Mouse (Mus musculus) embryonic facial prominence, embryonic 13.5 days (tissue): ENCODE results near the gene Llcfc1. TPM values are rescaled to one million over a fixed set of nuclear protein-coding genes. Genes with fewer than 3 reads are reported as not detected.

Experiments
- ATAC-seq: fragments of 200-750 bp; cut with Nextera tagmentation; 2 replicates; pipeline ENCODE4 v1.8.0; 2017; ENCODE audit warnings: low read depth; ENCODE audit not compliant: insufficient number of reproducible peaks, insufficient read depth, low FRiP score, low TSS enrichment
- H3K27ac ChIP-seq: fragments of 300-500 bp; sonication (generic); 2 replicates; pipeline ENCODE4 v1.5.1; 2015; ENCODE audit warnings: moderate library complexity, mild to moderate bottlenecking, inconsistent platforms
- H3K27me3 ChIP-seq: fragments of 300-500 bp; sonication (generic); 2 replicates; pipeline ENCODE4 v1.6.1; 2015; ENCODE audit warnings: mild to moderate bottlenecking, inconsistent platforms
- H3K36me3 ChIP-seq: fragments of 300-500 bp; sonication (generic); 2 replicates; pipeline ENCODE4 v1.6.1; 2015; ENCODE audit warnings: mild to moderate bottlenecking, inconsistent platforms
- H3K4me1 ChIP-seq: fragments of 300-500 bp; sonication (generic); 2 replicates; pipeline ENCODE4 v1.6.1; 2015; ENCODE audit warnings: inconsistent platforms
- H3K4me2 ChIP-seq: fragments of 300-500 bp; sonication (generic); 2 replicates; pipeline ENCODE4 v1.6.1; 2015; ENCODE audit warnings: moderate library complexity, mild to moderate bottlenecking, inconsistent platforms
- H3K4me3 ChIP-seq: fragments of 300-500 bp; sonication (generic); 2 replicates; pipeline ENCODE4 v1.5.1; 2015; ENCODE audit warnings: mild to moderate bottlenecking, inconsistent platforms
- H3K9ac ChIP-seq: fragments of 300-500 bp; sonication (generic); 2 replicates; pipeline ENCODE4 v1.6.1; 2015; ENCODE audit warnings: mild to moderate bottlenecking, inconsistent platforms
- H3K9me3 ChIP-seq: fragments of 300-500 bp; sonication (generic); 2 replicates; pipeline ENCODE4 v1.6.1; 2016; ENCODE audit warnings: inconsistent platforms
- WGBS: fragments of 180-500 bp; shearing (Covaris S2); methylation state at CpG from one replicate; pipeline ENCODE4 v1.1.7; 2015; ENCODE audit warnings: mixed read lengths; 5-methylcytosine and 5-hydroxymethylcytosine counted together
- polyA plus RNA-seq: library from polyadenylated mRNA; unstranded; fragments of >200 nt; fragmentation: Nextera tagmentation; extraction: Ambion mirVana; gene quantifications from 2 replicates; pipeline ENCODE4 v1.2.1, GENCODE M21; 2015

Gene Llcfc1
- polyA plus RNA-seq, 1 experiment from 2014 or later: not detected

DNA sequence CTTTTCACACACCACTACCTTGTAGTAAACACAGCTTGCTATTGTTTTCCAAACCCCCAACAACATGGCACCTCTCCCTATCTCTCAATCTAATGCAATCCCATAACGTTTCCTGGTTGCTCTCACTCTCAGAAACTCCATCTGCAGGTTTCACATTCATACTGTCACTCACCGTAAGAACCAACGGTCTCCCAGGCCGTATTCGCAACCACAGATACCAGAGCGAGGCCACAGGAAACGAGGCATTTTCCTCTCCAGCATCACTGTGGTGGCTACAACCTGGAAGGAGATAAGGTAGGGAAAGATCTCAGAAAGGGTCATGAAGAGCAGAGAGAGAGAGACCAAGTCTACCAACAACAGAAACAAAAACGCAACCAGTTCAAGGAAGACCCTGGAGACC is 29.6 kb upstream of the Llcfc1 start:
- Histone ChIP-seq H3K4me2 (no peak overlapping the region), H3K9me3 (no peaks in the 10 kb centered on the region), H3K4me3 (no peak overlapping the region), H3K36me3 (no peaks in the 10 kb centered on the region), H3K27ac (no peak overlapping the region), H3K9ac (no peak overlapping the region), H3K4me1 (no peaks in the 10 kb centered on the region), H3K27me3 (no peaks in the 10 kb centered on the region)
- WGBS: 83% methylated on average over 8 of the region's 8 CpGs
- ATAC-seq: no peak

DNA sequence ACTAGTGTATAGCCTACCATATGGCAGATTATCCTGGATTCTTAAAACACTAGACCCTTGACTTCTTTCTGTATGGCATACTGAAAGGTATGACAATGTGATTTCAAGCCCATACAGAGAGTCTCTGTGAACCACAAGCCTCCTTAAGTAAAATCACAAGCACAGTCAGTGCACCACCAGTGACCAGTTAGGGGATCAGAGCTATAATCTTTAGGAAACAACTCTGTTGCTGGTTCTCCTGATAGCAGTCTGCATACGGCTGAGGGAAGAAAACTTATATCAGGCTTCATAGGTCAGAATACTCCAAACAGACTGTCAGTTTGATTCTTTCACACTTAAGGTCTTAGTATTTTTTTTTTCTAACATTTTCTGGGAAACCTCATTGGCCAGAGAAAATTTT is 25.7 kb upstream of the Llcfc1 start:
- 80% methylated on average over 1 of the region's 1 CpGs for WGBS
- Histone ChIP-seq H3K4me3 (no peak overlapping the region), H3K27me3 (no peaks in the 10 kb centered on the region), H3K36me3 (no peaks in the 10 kb centered on the region), H3K9me3 (no peaks in the 10 kb centered on the region), H3K4me1 (no peaks in the 10 kb centered on the region), H3K27ac (no peak overlapping the region), H3K9ac (no peak overlapping the region), H3K4me2 (no peak overlapping the region)
- no peak for ATAC-seq

DNA sequence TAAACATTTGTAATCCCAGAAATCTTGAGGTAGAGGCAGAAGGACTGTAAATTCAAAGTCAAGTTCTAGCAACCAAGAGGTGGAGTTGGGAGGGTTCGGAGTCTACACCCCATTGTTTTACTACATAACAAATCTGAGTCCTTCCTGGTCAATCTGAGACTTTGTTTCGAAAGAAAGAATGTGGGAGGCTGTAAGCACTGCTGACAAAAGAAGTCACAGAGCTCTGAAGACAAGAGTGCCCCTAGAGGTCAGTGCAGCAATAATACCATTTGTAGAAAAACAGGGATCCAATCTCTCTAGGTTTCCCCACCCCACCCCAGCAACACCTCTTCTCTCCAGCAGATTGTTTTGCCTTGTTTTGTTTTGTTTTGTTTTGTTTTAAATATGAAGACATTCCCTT is 21.9 kb upstream of the Llcfc1 start:
- Histone ChIP-seq H3K4me3 (no peak overlapping the region), H3K36me3 (no peaks in the 10 kb centered on the region), H3K4me1 (no peaks in the 10 kb centered on the region), H3K9me3 (no peaks in the 10 kb centered on the region), H3K9ac (no peak overlapping the region), H3K27me3 (no peaks in the 10 kb centered on the region), H3K27ac (no peak overlapping the region), H3K4me2 (no peak overlapping the region)
- WGBS: 35% methylated on average over 2 of the region's 2 CpGs
- no peak for ATAC-seq

DNA sequence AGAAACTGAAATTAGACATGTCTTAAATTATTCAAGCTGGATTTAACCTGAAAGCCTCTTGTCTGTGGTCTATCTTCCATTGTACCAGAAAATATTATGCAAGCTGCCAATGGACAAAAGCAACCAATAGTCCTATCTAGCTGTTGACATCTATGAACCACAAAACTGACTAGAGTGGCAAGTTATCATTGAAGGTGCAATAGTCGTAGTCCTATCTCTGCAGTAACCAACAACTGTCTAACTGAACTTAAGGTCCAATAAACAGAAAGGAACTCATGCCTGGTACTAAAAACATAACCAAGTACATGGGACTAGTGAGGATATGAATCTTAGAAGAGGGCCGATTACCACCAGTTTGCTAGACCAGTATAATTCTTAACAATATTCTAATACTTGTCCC is 7.7 kb upstream of the Llcfc1 start:
- no peak overlapping the region for H3K4me3 ChIP-seq
- no peaks in the 10 kb centered on the region for H3K9me3 ChIP-seq
- no peak for ATAC-seq
- H3K4me1 ChIP-seq: no peaks in the 10 kb centered on the region
- no peak overlapping the region for H3K27ac ChIP-seq
- no peak overlapping the region for H3K9ac ChIP-seq
- H3K27me3 ChIP-seq: no peaks in the 10 kb centered on the region
- H3K4me2 ChIP-seq: no peak overlapping the region
- WGBS: 92% methylated on average over 2 of the region's 2 CpGs
- no peaks in the 10 kb centered on the region for H3K36me3 ChIP-seq

DNA sequence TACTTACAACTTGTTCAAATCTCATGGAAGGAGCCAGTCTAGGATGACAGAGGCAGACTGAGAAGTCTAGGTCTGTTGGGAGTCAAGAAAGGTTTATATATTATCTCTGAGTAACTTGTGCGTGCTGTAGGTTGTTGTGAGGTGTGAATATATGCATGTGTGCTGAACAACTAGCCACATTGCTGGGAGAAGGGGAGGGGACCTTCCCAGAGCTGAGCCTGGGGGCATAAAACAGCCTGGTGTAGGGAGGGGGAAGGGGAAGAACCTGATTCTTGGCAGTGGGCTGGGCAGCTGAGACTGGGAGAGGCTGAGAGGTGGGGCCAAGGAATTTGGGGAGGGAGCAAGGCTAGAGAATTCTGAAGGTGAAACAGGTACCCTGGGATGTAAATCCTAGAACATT is 3.6 kb upstream of the Llcfc1 start, which contains the start of gene Trpv5:
Gene Trpv5, minus strand, starts transcription at position 101 of the 400 bp plus-strand sequence.
- H3K4me1 ChIP-seq: no peaks in the 10 kb centered on the region
- no peaks in the 10 kb centered on the region for H3K9me3 ChIP-seq
- no peak for ATAC-seq
- H3K27ac ChIP-seq: no peak within 1 kb of the TSS
- H3K36me3 ChIP-seq: no peaks in the 10 kb centered on the region
- 61% methylated on average over 1 of the region's 1 CpGs for WGBS
- H3K4me3 ChIP-seq: no peak within 1 kb of the TSS
- H3K27me3 ChIP-seq: no peaks in the 10 kb centered on the region
- H3K4me2 ChIP-seq: no peak within 1 kb of the TSS
- H3K9ac ChIP-seq: no peak within 1 kb of the TSS

DNA sequence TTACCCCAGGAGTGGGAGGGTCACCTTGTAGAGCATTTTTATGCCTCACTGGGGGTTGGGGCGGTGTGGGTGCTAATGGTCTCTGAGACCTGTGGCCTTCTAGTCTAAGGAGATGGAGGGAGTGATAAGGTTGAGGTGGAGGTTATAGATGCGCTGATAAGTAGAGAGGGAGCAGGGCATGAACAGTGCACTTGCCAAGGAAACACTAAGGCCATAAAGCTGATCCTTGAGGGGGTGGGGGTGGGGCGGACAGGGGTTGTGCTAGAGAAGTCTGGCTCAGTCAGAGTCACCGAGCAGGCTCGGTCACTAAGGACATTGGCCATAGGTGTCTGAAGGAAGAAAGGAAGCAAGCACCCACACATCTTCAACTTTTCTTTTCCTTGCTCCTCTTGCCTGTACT is 2.6 kb upstream of the Llcfc1 start:
- no peak for ATAC-seq
- H3K4me2 ChIP-seq: no peak overlapping the region
- WGBS: 75% methylated on average over 5 of the region's 5 CpGs
- H3K27ac ChIP-seq: no peak overlapping the region
- no peaks in the 10 kb centered on the region for H3K27me3 ChIP-seq
- H3K4me3 ChIP-seq: no peak overlapping the region
- H3K36me3 ChIP-seq: no peaks in the 10 kb centered on the region
- no peaks in the 10 kb centered on the region for H3K4me1 ChIP-seq
- no peak overlapping the region for H3K9ac ChIP-seq
- no peaks in the 10 kb centered on the region for H3K9me3 ChIP-seq

DNA sequence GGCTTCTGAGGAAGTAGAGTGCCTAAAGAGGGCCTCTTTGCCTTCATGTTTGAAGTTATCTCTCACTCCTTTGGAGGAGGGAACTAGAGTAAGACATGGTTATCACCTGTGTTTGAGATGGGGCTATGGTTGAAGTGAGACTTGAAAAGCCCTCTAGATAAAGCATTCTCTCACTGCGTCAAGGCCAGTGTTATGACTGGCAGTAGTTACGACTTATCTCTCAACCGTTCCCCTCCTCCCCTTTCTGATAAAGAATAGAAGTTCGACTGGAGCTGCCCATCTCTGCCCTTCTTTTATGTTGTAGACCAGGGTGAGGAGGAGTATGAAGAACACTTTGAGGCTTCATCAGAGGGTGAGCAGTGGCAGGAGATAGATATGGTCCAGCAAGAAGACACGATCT is 680 bp downstream of the Llcfc1 start:
- ATAC-seq: no peak
- Histone ChIP-seq H3K27ac (no peak overlapping the region), H3K9ac (no peak overlapping the region), H3K4me1 (no peaks in the 10 kb centered on the region), H3K9me3 (no peaks in the 10 kb centered on the region), H3K27me3 (no peaks in the 10 kb centered on the region), H3K4me2 (no peak overlapping the region), H3K36me3 (no peaks in the 10 kb centered on the region), H3K4me3 (no peak overlapping the region)
- 86% methylated on average over 5 of the region's 5 CpGs for WGBS

DNA sequence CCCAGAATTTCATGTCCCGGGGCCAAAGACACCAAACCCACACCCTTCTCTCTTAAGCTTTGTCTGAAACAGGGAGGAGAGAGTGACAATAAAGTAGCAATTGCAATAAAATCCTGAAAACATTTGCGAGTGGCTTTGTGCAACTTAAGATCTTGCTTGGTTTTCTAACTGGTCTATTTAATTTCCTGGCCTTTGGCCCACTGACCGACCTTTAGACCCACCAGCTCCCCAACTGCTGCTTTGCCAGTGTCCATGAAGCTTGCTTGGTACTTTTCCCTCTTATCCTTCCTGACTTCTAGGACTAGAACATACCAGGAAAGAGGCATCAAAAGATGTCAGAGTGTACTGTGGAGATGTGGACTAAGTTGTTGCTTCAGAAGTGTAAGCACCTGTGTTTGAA is 1.4 kb downstream of the Llcfc1 start:
- Histone ChIP-seq H3K9ac (no peak overlapping the region), H3K36me3 (no peaks in the 10 kb centered on the region)

DNA sequence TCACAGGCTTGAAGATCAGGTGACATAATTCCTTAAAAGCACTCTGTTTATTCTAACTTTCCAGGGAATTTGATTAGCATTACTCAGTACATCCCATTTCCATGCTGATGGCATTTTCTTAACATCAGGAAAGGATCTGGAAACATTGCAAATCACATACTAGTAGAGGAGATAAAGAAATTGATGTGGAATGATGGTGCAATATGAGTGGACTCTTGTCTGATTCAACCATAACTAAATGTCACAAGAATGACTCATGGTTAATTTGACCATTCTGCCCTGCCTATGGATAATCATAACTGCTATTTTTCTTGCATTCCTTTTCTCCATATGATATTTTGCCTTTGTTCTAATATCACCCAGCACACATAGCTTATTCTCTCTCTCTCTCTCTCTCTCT is 8.0 kb downstream of the Llcfc1 start:
- no peak overlapping the region for H3K27ac ChIP-seq
- H3K4me3 ChIP-seq: no peak overlapping the region
- H3K4me2 ChIP-seq: no peak overlapping the region
- ATAC-seq: no peak
- no peaks in the 10 kb centered on the region for H3K4me1 ChIP-seq
- no peaks in the 10 kb centered on the region for H3K9me3 ChIP-seq
- H3K36me3 ChIP-seq: no peaks in the 10 kb centered on the region
- no peaks in the 10 kb centered on the region for H3K27me3 ChIP-seq
- H3K9ac ChIP-seq: no peak overlapping the region

More for the DNA sequence above, 1.4 kb downstream of the Llcfc1 start:
- H3K4me1 ChIP-seq: no peaks in the 10 kb centered on the region
- H3K27me3 ChIP-seq: no peaks in the 10 kb centered on the region
- H3K4me2 ChIP-seq: no peak overlapping the region
- ATAC-seq: no peak
- no peaks in the 10 kb centered on the region for H3K9me3 ChIP-seq
- H3K27ac ChIP-seq: no peak overlapping the region
- no peak overlapping the region for H3K4me3 ChIP-seq
- 81% methylated on average over 3 of the region's 3 CpGs for WGBS

DNA sequence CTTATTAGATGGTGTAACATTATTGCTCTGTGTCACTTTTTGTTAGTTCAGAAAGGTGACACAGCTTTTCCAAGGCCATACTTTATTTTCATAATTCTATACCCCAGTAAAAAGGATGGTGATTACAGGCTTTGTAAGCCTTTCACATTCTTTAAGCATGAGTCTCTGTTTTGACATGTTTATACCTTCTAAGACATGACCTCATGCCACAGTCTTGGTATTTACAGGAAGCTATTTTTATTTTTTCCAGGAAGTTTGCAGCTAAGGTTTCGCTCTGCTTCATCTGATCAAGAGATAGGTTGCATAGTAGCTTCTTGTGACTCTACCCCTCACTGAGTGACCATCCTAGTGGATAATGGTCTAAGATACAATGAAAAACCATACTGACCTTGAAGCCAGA is 10.2 kb downstream of the Llcfc1 start:
- Histone ChIP-seq H3K36me3 (no peaks in the 10 kb centered on the region), H3K4me2 (no peak overlapping the region), H3K9ac (no peak overlapping the region), H3K9me3 (no peaks in the 10 kb centered on the region), H3K27me3 (no peaks in the 10 kb centered on the region), H3K4me1 (no peaks in the 10 kb centered on the region), H3K27ac (no peak overlapping the region), H3K4me3 (no peak overlapping the region)
- 86% methylated on average over 1 of the region's 1 CpGs for WGBS
- ATAC-seq: no peak

DNA sequence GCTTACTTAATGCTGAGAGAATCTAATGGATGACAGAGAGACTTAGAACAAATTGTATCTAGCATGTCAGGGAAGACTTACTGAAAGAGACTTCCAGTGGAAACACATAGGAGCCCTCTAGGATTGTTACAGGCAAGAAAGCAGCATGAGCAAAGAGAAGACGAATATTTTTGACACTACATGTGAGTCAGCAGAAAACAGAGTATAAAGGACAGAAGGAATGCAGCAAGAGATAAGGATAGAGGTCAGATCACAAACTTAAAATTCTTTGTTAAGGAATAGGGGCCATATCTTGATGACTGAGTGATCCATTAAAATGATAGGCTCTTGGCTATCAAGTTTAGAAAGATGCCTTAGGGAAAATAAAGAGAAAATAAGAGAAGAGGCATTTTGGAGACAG is 17.0 kb downstream of the Llcfc1 start:
- no peaks in the 10 kb centered on the region for H3K27me3 ChIP-seq
- 82% methylated on average over 1 of the region's 1 CpGs for WGBS
- no peak for ATAC-seq
- H3K4me2 ChIP-seq: no peak overlapping the region
- no peaks in the 10 kb centered on the region for H3K4me1 ChIP-seq
- H3K9ac ChIP-seq: no peak overlapping the region
- no peak overlapping the region for H3K4me3 ChIP-seq
- H3K27ac ChIP-seq: no peak overlapping the region
- no peaks in the 10 kb centered on the region for H3K36me3 ChIP-seq
- H3K9me3 ChIP-seq: no peaks in the 10 kb centered on the region

DNA sequence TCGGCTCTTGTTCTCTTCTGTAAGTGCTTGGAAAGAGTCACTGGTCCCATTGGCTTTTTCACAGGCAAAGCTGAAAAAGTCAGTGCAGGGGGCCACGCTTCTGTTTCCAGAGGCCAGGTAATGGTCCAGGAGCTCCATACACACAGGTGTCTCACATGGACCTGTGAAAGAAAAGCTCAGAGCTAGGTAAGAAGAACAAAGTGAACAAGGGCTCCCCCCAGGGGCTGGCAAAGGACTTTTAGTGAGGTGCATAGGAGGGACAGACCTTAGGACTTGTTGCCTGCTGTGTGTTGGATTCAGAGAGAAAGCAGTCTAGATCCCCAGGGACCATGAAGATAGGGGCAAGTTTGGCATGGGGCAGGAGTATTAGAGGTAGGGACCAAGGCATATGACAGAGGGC is 18.7 kb downstream of the Llcfc1 start:
- no peaks in the 10 kb centered on the region for H3K4me1 ChIP-seq
- no peak overlapping the region for H3K4me3 ChIP-seq
- H3K4me2 ChIP-seq: no peak overlapping the region
- H3K27ac ChIP-seq: no peak overlapping the region
- H3K9ac ChIP-seq: no peak overlapping the region
- WGBS: 69% methylated on average over 2 of the region's 2 CpGs
- H3K27me3 ChIP-seq: no peaks in the 10 kb centered on the region
- ATAC-seq: no peak
- H3K36me3 ChIP-seq: no peaks in the 10 kb centered on the region
- H3K9me3 ChIP-seq: no peaks in the 10 kb centered on the region

DNA sequence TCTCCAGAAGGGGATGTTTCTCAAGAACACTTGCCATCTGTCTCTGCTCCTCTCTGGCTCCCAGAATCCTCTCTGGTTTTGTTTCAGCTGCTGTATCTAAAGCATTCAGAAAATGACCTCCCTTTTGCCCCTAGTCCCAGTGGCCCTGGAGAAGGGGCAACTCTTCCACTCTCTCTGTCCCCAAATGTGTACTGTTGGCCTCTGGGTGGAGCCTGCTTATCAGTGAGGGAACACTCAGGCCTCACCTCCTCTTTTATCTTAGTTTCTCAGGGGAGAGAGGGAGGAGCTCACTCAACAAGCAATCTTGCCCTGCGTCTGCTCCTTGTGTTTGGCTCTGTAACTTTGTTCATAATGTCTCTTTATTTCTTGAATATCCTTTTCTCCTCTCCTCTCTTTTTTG is 19.9 kb downstream of the Llcfc1 start, which contains the start of gene Kel:
Gene Kel, minus strand, starts transcription at position 217 of the 400 bp plus-strand sequence.
- no peaks in the 10 kb centered on the region for H3K36me3 ChIP-seq
- ATAC-seq: no peak
- no peaks in the 10 kb centered on the region for H3K9me3 ChIP-seq
- H3K27ac ChIP-seq: no peak within 1 kb of the TSS
- no peaks in the 10 kb centered on the region for H3K4me1 ChIP-seq
- no peak within 1 kb of the TSS for H3K4me2 ChIP-seq
- no peak within 1 kb of the TSS for H3K9ac ChIP-seq
- H3K4me3 ChIP-seq: no peak within 1 kb of the TSS
- H3K27me3 ChIP-seq: no peaks in the 10 kb centered on the region
- WGBS: 75% methylated on average over 1 of the region's 1 CpGs
